Mouse (Mus musculus): Measurements from ENCODE around the gene Stom. TPM values are rescaled to one million over a fixed set of nuclear protein-coding genes. Genes with fewer than 3 reads are reported as not detected.

The Stom gene
- total RNA-seq, 1 experiment from 2014 or later: 80.6 TPM

- no peak for ATAC-seq (replicated peaks; ENCODE audit: low read depth, poor library complexity, severe bottlenecking)
Observed at GRCm38 (mm10) chr2:35322404-35323164, 14.2 kb downstream of the Stom start.

- no peak for ATAC-seq (replicated peaks; ENCODE audit: low read depth, poor library complexity, severe bottlenecking)
Observed at GRCm38 (mm10) chr2:35320399-35320798, 16.4 kb downstream of the Stom start.

GRCm38 (mm10) chr2:35318405-35318804, 18.4 kb downstream of the Stom start:
- no peak for ATAC-seq (replicated peaks; ENCODE audit: low read depth, poor library complexity, severe bottlenecking)

- ATAC-seq (replicated peaks; ENCODE audit: low read depth, poor library complexity, severe bottlenecking): peak; percentile 39; the same call in 1 of the 2 replicates
Observed at GRCm38 (mm10) chr2:35317604-35318003, 19.2 kb downstream of the Stom start.

DNA sequence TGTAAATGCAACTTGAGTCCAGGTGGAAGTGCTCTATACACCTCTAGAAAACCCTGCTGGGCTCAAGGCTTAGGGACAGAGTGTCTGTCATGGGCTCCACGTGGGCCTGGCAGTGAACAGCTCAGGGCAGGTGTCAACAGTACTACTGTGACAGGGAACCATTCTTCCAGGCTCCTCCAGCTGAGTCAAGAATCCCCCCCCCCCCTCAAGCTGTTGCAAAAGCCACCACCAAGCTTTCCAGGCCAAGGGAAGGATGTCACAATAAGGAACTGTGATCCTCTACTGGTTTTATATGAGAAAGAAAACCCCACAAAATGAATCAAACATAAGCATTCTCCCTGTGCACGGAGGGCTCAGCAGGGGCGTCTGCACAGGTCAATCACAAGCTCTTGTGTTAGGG, 22.5 kb downstream of the Stom start:
- ATAC-seq (replicated peaks; ENCODE audit: low read depth, poor library complexity, severe bottlenecking): peak; percentile 37; the same call in 1 of the 2 replicates

DNA sequence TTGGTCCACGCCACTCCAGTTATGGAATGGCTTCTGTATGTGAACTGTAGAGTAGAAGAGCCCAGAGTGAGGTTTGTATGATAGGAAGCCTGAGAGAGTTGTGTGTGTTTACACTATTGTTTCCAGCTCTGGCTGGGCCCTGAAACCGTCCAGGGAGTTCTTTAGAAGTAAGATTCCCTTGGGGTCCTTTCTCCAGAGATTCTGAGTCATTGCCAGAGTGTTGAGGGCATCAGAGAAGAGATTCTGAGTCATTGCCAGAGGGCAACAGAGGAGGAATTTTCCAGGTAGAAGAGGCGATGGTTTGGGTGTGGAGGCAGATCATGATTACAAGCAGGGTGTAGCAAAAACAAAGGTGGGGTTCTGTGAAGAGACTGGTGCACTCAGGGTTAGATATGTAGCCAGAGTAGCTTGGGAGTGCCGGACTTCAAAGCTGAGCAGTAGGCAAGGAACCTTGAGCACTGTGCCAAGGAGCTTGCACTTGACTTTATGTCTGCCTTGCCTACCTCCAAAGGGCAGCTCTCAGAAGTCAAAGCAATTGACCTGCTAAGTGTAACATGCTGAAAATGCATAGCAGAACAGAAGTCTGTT, 26.8 kb downstream of the Stom start:
- ATAC-seq (replicated peaks; ENCODE audit: low read depth, poor library complexity, severe bottlenecking): no peak

- peak; percentile 62 for ATAC-seq (replicated peaks; ENCODE audit: low read depth, poor library complexity, severe bottlenecking)
Observed at GRCm38 (mm10) chr2:35308166-35308565, 28.6 kb downstream of the Stom start.

DNA sequence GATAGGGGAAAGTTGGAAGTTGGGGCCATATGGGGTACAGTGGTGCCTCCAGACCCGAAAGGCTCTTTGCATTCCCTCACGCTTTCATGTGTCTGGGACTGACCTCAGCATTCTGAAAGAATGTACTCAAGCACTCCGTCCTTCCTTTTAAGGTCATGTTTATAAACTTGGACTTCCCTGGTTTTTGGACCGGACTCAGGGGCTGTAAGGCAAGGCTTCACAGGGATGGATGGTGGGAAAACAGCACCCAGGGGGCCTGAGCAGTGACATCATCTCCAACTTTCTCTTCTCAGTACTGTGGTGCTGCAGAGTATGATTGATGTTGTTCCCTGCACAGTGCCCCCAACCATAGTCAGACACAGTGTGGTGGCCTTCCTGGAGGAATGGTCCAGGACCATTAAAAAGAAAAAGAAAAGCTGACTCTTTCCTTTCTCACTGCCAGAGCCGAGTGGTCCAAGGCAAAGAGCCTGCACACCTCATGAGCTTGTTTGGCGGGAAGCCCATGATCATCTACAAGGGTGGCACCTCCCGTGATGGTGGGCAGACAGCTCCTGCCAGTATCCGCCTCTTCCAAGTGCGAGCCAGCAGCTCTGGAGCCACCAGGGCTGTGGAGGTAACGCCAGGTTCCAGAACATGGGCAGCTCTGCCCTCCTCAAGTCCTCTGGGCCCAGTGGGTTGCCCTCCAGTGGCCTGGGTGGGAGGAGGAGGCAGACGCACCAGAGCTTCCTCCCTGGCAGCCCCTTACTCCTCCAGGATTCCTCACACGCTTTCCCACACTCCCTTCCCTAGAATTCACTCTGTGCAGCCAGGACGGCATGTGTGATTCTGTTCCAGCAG, 34.5 kb downstream of the Stom start:
- ATAC-seq (replicated peaks; ENCODE audit: low read depth, poor library complexity, severe bottlenecking): no peak

- ATAC-seq (replicated peaks; ENCODE audit: low read depth, poor library complexity, severe bottlenecking): no peak
Observed at GRCm38 (mm10) chr2:35299437-35299836, 37.3 kb downstream of the Stom start.

DNA sequence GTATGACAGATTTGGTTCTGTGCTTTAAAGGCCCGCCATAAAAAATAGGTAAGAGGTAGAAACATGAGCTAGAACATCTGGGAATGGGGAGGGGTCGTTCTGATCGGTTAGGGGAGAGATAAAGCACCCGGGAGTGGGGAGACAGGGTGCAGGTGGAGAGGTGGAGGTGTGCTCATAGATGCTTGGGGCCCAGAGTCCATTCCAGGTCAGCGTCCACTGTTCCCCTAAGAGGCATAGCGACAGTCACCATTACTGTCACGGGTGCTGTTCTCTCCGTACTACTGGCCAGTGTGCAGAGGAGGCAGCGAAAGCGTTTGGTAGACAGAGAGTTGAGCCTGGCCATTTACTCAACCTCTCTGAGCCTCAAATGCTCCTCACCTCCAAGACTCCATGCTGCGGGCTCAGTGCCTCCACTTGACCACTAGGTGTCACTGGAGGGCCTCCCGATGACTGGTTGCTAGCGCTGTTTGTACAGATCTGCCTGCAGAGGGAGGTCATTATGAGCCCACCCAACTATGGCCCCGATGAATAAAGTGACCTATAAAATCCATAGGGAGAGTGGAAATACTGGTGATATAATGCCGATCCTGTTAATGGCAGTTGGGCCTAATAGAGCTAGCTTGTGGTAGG, 39.0 kb downstream of the Stom start:
- ATAC-seq (replicated peaks; ENCODE audit: low read depth, poor library complexity, severe bottlenecking): peak; percentile 96

DNA sequence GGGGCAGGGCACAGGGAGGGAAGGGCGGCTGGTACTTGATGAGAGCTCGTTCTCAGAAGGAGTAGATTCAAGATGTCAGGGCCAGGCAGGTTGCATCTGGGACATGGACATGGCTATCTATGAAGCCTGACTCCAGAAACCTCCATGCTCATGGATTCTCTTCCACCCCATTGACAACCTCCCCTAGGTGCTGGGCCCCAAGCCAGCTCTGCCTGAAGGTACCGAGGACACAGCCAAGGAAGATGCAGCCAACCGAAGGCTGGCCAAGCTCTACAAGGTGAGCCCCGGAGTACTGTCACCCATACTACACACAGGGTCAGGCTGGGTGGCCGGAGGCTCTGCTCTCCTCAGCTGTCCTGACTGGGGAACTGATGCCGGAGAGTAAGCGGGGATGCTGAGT, 43.5 kb downstream of the Stom start:
- no peak for ATAC-seq (replicated peaks; ENCODE audit: low read depth, poor library complexity, severe bottlenecking)

DNA sequence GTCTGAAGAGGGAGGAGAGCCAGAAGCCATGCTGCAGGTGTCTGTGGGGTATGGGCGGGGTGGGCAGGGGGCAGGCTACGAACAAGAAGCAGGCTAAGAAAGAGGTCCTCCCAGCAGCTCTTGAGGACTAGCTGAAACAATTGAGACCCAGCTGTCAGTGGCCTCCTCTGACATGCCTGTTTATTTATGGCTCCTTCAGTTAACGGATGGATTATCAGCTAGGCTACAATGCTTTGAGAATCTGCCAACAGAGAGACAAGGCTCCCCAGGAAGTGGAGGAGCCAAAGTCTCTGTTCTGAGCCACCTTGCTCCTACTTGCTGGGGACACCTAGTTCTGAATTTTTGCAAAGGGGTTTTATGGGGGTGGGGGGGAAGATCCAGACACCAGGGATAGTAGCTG, 44.1 kb downstream of the Stom start:
- ATAC-seq (replicated peaks; ENCODE audit: low read depth, poor library complexity, severe bottlenecking): no peak

DNA sequence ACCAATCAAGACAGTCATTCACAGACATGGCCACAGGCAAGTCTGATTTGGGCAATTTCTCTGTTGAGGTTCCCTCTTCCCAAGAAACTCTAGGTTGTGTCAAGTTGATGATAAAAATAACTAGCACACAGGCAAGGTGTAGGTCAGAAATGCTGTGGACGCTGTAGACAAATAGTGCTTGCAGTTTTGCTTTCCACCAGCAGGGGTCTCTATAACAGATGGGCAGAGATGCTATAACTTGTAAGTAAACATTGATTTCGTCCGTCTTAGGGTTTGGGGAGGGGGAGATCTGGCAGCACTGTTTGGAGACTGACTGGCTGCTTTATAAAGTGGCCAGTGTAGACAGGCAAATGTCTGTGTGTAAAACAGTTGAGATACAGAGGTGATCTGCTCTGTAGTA, 44.9 kb downstream of the Stom start:
- 0 out of 2 replicates have a peak, but pooled peaks have one; percentile 31 for ATAC-seq (replicated peaks; ENCODE audit: low read depth, poor library complexity, severe bottlenecking)

GRCm38 (mm10) chr2:35288758-35289635, 47.8 kb downstream of the Stom start:
- peak; percentile 84 for ATAC-seq (replicated peaks; ENCODE audit: low read depth, poor library complexity, severe bottlenecking)

DNA sequence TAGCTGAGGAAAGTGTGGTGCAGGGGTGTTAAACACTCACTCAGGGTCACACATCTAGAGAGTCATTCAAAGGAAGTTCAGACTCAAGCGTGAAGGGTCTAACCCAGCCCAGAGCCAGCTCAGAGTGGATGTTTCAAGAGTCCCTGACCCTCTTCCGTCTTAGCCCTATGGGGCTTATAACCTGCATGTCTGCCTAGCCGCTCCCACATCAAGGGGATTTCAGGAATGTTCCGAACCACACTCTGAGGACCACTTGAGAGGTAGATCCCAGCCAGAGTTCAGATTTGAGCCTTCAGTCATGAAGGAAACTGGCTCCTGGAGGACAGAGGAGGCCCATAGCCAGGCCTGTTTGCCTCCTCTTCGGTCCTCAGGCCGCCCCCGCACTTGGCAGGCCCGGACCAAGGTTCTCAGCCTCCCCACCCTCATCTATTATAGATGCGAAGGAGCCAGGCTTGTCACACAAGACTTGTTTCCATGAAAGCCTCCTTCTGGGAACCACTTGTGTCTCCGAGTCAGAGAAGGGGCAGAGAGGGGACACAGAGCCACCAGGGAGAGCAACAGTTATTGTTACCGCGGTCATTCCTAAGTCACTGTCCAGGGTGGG, 49.7 kb downstream of the Stom start:
- ATAC-seq (replicated peaks; ENCODE audit: low read depth, poor library complexity, severe bottlenecking): no peak

GRCm38 (mm10) chr2:35285209-35285608, 51.6 kb downstream of the Stom start:
- no peak for ATAC-seq (replicated peaks; ENCODE audit: low read depth, poor library complexity, severe bottlenecking)

DNA sequence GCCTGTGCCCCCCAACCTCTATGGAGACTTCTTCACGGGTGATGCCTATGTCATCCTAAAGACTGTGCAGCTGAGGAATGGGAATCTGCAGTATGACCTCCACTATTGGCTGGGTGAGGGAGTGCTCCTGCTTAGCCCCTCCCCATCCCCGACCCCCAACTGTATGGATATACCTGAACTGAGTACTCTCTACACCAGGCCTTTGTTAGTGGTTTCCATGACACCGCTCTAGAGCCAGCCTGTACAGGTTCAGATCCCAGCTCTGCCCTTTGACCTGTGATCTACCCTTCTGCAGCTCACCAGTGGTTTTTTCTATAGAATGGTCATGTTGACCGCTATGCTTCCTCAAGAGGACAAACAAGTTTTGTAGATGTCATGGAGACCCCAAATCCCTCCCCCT, 52.8 kb downstream of the Stom start:
- no peak for ATAC-seq (replicated peaks; ENCODE audit: low read depth, poor library complexity, severe bottlenecking)

- ATAC-seq (replicated peaks; ENCODE audit: low read depth, poor library complexity, severe bottlenecking): peak; percentile 75
Observed at GRCm38 (mm10) chr2:35282214-35282613, 54.6 kb downstream of the Stom start.

DNA sequence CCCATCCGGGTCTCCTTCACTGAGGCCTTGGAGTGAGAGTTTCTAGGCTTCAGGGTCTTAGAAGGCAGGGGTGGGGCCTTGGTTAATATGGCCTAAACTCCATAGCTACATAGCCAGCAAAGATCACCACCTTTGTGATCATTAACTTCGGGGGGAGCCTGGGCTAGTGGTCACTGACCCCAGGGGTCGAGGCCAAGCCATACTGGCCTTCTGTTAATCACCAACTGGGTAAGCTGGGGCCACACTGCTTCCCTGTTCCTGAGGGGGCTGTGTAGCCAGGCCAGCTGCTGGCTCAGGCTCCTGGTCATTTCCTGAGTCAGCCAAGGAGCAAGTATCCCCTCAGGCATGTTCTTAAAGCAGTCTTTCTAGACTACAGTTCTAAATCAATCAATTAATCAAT, 56.8 kb downstream of the Stom start:
- no peak for ATAC-seq (replicated peaks; ENCODE audit: low read depth, poor library complexity, severe bottlenecking)
